Mouse (Mus musculus): ENCODE measurements around the gene Fmnl1.

Gene Fmnl1

DNA sequence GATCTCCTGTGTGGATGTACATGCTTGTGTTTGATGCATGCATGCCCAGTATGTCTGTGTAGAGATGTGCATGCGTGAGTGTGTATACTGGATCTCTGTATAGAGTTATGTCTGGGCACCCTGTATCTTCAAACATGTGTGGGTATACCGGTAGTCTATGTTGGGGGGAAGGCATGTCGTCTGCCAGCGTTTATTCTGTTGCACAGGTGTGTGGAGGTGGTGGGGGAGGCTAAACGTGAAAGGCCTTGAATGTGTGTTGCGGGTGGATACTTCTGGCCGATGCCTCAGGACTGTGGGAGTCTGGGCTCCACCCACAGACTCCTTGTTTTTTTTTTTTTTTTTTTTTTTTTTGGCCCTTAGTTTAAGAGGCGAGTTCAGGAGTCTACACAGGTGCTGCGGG lies 10.4 kb downstream of the Fmnl1 start:
- DNase-seq (ENCODE audit: low read depth, low spot score), result no peak

DNA sequence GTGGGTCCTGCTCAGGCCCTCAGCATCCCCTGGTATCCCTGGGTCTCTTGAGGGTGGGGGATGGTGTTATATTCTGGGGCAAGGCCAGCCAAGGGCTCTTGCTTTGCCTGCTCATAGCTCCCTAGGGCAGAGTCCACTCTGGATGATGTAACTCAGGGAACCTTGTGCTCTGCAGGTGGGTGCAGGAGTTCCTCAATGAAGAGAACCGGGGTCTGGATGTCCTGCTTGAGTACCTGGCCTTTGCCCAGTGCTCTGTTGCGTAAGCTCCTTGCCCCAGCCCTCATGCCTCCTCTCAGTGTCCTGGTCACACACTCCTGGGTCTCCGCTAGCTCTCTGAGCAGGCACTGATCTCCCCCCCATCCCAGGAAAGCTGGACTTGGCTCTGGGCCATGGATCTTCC lies 11.0 kb downstream of the Fmnl1 start:
- DNase-seq (ENCODE audit: low read depth, low spot score), result no peak

- peak; percentile 81 for DNase-seq (ENCODE audit: low read depth, low spot score)
Measured at GRCm38 (mm10) chr11:103184891-103185290, 14.0 kb downstream of the Fmnl1 start.

DNA sequence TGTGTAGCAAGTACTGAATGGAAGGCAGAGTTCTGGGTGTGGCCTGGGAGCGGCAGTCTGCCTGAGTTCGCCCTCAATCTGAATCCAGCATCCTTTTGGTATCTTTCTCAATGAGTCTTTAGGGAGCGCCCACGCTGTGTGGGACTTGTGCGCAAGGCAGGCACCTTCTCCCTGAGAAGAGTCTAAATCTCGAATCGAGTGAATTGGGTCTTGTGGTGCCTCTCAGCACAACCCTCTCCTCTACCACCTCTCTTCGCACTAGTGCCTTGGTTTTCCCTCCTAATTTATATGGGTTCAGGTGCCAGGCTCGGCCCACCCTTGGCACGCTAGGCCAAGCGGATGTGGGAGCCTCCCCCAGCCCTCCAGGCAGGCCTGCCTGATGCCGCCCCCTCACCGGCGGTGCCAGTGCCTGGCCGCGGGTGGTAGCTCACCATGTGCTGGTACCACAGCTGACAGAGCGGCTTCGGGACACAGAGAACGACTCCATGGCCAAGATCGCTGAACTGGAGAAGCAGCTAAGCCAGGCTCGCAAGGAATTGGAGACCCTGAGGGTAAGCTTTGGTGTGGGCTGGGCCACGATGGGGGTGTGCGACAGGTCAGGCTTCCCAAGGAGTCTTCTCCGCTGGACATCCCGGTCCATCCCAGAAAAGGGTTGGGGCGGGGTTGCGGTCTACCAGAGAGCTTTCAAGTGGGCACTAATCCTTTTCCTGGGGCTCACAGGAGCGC lies 21.5 kb downstream of the Fmnl1 start:
- no peak for DNase-seq (ENCODE audit: low read depth, low spot score)

DNA sequence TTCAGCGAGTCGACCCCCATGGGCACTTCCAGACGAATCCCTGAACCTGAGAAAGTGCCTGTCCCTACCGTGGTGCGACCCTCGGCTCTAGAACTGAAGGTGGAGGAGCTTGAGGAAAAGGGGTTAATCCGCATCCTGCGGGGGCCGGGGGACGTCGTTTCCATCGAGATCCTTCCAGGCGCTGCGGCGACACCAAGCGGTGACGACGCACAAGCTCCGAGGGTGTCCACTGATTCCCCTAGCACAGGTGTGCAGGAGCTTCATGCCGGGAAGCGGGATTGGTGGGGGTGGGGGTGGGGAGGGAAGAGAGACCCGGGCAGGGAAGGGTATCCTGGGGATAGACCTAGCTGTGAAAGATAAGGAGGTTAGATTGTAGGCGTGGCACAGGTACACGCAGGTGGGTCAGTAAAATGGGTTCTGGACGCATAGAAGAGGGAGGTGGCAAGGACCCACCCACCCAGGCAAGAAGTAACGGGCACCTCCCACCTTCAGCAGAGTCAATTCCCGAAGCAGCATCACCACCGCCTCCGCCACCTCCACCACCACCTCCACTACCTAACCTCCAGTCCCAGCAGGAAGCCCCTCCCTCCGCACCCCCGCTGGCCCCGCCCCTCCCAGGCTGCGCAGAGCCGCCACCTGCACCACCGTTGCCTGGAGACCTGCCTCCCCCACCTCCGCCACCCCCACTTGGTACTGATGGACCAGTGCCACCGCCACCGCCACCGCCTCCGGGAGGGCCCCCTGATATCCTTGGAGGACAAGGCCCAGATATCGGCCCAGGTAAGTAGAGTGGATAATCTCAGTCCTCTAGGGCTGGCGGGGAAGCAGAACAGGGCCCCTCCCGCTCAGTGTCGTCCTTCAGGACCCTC lies 22.3 kb downstream of the Fmnl1 start:
- no peak for DNase-seq (ENCODE audit: low read depth, low spot score)

GRCm38 (mm10) chr11:103193825-103194168 lies 22.9 kb downstream of the Fmnl1 start:
- DNase-seq (ENCODE audit: low read depth, low spot score), result no peak

GRCm38 (mm10) chr11:103195236-103195635 lies 24.3 kb downstream of the Fmnl1 start:
- DNase-seq (ENCODE audit: low read depth, low spot score), result no peak

DNA sequence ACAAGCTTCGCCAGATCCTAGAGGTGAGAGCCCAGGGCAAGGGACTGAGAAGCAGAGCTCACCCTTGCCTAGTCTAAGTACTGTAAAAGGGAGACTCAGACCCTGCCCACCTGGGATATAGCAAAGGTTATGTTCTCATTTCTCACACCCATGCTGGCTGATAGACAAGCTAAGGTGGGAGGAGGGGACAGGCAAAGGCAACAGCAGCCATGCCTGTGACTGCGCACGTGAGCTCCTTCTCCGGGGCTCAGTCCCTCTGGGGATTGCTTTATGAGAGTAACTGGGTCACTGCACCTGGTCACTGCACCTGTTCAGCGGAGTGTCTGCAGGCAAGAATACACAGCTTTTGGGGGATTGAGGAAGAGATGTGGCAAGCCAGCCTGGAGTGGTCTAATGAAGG lies 24.7 kb downstream of the Fmnl1 start:
- no peak for DNase-seq (ENCODE audit: low read depth, low spot score)

- DNase-seq (ENCODE audit: low read depth, low spot score), result no peak
Measured at GRCm38 (mm10) chr11:103197340-103197739, 26.4 kb downstream of the Fmnl1 start.

GRCm38 (mm10) chr11:103198339-103198738 lies 27.4 kb downstream of the Fmnl1 start:
- DNase-seq (ENCODE audit: low read depth, low spot score), result no peak

GRCm38 (mm10) chr11:103198911-103199803 lies 28.2 kb downstream of the Fmnl1 start:
- DNase-seq (ENCODE audit: low read depth, low spot score), result no peak

GRCm38 (mm10) chr11:103201664-103202063 lies 30.8 kb downstream of the Fmnl1 start:
- DNase-seq (ENCODE audit: low read depth, low spot score), result no peak

DNA sequence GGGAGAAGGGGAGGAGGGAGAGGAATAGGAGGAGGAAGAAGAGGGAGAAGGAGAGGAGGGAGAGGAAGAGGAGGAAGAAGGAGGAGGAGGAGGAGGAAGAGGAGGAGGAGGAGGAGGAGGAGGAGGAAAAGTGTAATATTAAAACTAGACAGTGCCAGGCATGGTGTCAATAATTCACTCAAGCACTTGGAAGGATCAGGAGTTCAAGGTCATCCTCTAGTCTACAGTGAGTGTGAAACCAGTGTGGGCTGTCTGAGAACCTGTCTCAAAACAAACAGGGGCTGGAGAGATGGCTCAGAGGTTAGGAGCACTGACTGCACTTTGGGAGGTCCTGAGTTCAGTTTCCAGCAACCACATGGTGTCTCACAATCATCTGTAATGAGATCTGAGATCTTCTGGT lies 31.5 kb downstream of the Fmnl1 start:
- no peak for DNase-seq (ENCODE audit: low read depth, low spot score)

- no peak for DNase-seq (ENCODE audit: low read depth, low spot score)
Measured at GRCm38 (mm10) chr11:103206203-103206602, 35.3 kb downstream of the Fmnl1 start.

DNA sequence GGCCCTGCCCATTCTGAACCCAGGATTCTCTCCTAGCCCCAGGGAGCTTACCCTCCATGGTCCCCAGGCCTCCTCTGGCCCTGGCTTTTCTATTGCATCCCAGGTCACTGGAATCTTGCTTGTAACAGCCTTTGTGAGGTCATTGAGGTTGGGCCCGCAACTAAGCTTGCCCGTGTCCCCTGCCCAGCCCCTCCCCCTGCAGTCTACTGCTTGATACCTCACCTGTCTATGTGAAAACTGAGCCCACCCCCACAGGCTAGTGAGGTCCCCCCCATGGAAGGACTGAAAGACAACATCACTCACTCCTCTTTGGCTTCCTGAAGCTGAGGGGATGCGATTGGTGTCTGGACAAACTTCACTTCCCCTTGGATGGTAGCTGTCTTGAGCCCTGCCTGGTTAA lies 37.6 kb downstream of the Fmnl1 start, which contains the start of gene 1700023F06Rik:
TSS of gene 1700023F06Rik (minus strand) at position 101 of the 400 bp plus-strand sequence.
- DNase-seq (ENCODE audit: low read depth, low spot score), result no peak

DNA sequence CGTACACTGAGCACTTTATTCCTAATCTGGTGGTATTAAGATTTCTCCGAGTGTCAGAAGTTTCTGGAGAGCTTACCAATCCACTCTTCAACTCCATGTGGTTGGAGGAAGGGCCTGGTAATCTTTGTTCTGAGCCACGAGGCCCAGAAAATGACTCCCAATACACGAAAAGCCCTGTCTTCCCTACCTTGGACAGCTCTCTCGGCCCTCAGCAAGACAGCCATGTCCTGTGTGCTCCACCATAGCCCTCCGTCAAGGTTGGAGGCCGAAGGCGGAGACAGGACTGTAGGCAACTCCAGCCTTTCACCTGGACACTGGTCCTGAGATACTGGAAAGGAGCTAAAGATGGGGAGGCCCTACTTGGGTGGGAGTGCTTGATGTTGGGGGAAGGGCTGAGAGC lies 39.4 kb downstream of the Fmnl1 start:
- DNase-seq (ENCODE audit: low read depth, low spot score), result no peak

GRCm38 (mm10) chr11:103213712-103214111 lies 42.8 kb downstream of the Fmnl1 start:
- DNase-seq (ENCODE audit: low read depth, low spot score), result peak; percentile 39

GRCm38 (mm10) chr11:103215355-103215754 lies 44.4 kb downstream of the Fmnl1 start:
- DNase-seq (ENCODE audit: low read depth, low spot score), result no peak

DNA sequence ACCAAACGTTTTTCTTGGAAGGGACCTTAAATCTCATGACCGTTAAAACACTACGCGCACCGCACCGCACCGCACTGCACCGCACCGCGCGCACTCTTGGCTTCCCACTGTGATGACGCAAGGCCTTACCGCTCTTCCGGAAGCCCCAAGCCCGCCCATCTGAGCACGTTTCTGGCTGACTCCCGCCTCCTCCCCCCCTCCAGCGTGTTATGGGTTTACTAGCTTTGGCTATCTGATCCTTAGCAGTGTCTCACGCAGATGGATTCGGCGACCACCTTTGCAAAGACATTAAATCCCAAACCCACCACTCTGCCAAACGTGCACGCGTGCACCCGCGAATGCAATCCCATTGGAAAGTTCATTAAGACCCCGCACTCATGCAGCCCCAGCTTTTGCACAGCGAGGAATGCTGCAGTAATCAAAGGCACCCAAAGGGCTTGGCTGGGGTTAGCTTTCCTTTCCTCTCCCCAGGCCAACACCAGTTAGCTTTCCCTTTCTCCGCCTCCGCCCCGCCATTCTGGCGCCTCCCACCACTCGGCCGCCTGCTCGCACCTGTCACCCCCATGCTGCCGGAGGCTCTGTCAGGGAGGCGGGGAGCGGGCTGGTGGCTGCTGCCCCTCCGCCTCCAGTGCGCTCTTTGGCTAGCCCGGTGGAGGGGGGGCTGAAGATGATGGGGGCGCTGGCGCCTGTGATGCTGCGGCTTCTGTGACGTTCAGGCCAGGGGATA lies 47.0 kb downstream of the Fmnl1 start, which contains the start of gene Spata32:
TSS of gene Spata32 (minus strand) at position 643 of the 727 bp plus-strand sequence.
- DNase-seq (ENCODE audit: low read depth, low spot score), result peak; percentile 89

GRCm38 (mm10) chr11:103218517-103218901 lies 47.6 kb downstream of the Fmnl1 start:
- DNase-seq (ENCODE audit: low read depth, low spot score), result no peak

DNA sequence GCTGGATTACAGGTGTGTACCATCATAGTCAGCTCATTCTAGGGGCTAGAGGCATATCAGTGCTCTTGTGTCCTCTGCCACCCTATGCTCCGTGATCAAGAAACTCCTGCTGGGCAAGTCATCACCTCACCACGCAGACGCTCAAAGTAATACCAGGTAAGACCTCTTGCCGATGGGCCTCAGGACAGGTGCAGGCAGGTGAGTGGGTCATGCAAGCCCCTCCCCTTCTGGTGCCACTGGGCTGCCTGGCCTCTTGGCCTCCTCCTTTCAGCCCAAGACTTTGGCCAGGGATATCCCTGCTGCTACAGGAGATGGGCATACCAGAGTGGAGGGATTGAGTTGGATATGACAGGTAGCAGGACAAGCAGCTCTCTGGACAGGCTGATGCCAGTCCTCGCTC lies 48.4 kb downstream of the Fmnl1 start:
- DNase-seq (ENCODE audit: low read depth, low spot score), result no peak

Data from CD4-positive, CD25-positive, alpha-beta regulatory T cell, adult 2 months (primary cell).